Mouse (Mus musculus) brown adipose tissue, adult 24 weeks (tissue): Measurements from ENCODE around the gene Pip5k1b. TPM values are rescaled to one million over a fixed set of nuclear protein-coding genes. Genes with fewer than 3 reads are reported as not detected.

Experiments
- H3K27ac ChIP-seq: fragments of 200-500 bp; replicated peaks from 2 replicates; pipeline ENCODE4 v1.5.1; 2012; ENCODE audit warnings: low read depth, mild to moderate bottlenecking, low read length
- H3K4me1 ChIP-seq: fragments of 200-500 bp; 2 replicates; pipeline ENCODE4 v1.6.1; 2012; ENCODE audit warnings: low read length, mixed read lengths; ENCODE audit not compliant: control insufficient read depth, insufficient read depth, insufficient read length
- H3K4me3 ChIP-seq: fragments of 200-500 bp; 2 replicates; pipeline ENCODE4 v1.5.1; 2012; ENCODE audit warnings: low read depth, mild to moderate bottlenecking, low read length, moderate library complexity; ENCODE audit not compliant: insufficient read depth
- polyA plus RNA-seq: library from polyadenylated mRNA; stranded (reverse); fragments of >200 nt; gene quantifications from 2 replicates; pipeline ENCODE4 v1.2.4, GENCODE M21; 2012; ENCODE audit not compliant: missing spikeins, insufficient read depth, insufficient read length

Gene Pip5k1b
- polyA plus RNA-seq, 1 experiment: not detected

DNA sequence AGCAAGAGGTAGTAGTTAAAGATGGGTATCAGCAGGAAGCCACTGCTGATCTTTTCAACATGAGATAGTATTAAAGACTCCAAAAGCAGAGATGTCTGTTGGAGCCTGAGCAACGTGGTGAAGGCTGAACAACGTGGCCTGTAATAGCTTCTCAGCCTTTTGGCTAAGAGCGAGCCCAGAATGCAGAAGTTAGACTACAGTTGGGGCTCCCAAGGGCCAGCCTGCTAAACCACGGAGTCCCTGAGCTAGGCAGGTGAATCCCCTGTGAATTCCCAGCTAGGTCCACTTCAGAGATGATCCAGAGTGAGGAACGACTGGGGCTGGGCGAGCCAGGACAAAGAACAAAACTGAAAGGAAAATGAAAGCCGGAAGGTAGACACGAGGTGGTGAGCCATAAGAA is 104.9 kb downstream of the Pip5k1b start:
- Histone ChIP-seq H3K27ac (no peak overlapping the region), H3K4me1 (no peaks in the 10 kb centered on the region), H3K4me3 (no peak overlapping the region)

DNA sequence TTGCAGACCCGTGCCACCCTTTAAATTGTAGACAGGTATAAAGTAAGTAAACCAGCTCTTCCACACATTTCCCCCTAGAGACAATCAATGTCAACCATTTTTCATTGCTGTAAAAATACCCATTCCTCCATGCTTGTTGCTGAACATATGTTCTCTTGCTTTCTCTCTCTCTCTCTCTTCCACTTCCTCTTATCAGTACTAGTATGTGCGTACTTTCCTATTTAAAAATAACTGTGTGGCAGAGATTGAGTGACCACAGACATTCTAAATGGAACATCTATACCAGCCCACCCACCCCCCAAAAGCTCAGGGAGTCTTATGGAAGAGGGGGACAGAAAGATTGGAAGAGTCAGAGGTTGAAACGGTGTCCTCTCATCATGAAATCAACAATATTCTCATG is 111.3 kb downstream of the Pip5k1b start:
- no peak overlapping the region for H3K27ac ChIP-seq
- H3K4me3 ChIP-seq: no peak overlapping the region
- H3K4me1 ChIP-seq: no peaks in the 10 kb centered on the region

DNA sequence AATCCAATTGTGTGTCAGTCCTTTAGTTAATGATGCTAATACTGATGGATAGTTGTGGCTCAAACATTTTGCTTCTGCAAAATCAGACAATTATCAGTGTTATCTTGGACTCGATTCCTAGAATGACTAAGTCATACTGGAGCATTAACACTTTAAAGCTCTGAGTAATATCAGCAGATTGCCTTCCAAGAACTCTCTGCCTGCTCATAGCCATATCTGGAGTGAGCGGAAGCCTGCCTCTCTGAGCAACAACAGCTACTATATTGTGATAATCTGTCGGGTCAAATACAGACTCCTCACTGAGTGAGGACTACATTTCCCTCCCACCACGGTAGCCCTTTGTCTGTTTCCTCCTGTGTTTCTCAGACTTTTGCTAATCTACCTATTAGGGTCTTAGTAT is 116.0 kb downstream of the Pip5k1b start:
- Histone ChIP-seq H3K4me3 (no peak overlapping the region), H3K4me1 (no peaks in the 10 kb centered on the region), H3K27ac (no peak overlapping the region)

DNA sequence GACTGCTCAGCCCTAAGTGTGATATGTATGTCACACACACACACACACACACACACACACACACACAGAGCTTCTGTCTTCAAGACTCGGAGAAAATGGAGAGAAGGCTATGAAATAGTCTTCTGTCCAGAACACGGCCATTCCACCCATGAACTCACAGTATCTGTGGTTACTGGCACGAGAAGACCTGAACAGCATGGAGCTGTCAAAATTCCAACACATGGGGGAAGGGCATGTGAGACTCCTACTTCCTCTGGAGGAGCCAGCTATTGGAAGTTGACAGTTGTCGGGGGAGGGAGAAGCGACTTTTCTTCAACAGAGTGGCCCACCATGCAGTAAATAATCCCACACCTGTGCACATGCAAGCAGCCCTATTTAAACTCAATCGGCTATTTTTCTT is 121.4 kb downstream of the Pip5k1b start:
- no peak overlapping the region for H3K4me3 ChIP-seq
- H3K4me1 ChIP-seq: no peaks in the 10 kb centered on the region
- H3K27ac ChIP-seq: no peak overlapping the region

DNA sequence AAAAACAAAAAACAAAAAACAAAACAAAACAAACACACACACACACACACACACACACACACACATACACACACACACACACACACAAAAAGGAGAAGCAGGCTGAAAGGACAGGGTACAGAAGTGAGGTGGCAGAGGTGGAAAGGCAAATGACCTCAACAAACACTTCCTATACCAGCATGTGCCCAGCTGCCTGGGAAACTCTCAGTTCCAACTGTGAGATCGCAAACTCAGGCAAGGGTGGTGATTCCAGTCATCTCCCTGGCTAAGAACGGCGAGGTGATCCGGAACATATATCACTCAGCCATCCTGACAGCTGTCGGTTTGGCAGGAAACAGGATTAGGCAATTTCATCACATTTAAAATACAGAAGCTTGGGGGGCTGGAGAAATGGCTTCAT is 123.2 kb downstream of the Pip5k1b start:
- H3K4me1 ChIP-seq: no peaks in the 10 kb centered on the region
- no peak overlapping the region for H3K4me3 ChIP-seq
- no peak overlapping the region for H3K27ac ChIP-seq

DNA sequence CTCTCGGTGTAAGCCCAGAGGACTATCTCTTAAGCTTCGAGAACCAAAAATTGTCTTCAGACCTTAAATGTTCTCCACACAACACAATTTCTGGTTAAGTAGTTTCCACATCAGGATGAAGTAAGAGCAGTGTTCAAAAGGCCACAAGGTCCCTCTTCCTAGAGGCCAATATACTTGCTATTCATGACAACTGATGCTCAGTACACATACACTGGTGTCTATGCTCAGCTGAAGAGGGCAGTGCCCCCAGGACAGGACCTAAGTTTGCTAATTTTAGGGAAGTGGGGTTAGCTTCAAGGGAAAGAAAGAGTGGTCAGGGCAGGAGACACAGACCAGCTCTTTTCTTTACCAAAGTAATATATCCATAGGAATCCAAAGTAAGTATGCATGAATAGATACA is 124.3 kb downstream of the Pip5k1b start:
- H3K4me3 ChIP-seq: no peak overlapping the region
- no peak overlapping the region for H3K27ac ChIP-seq
- H3K4me1 ChIP-seq: no peaks in the 10 kb centered on the region

DNA sequence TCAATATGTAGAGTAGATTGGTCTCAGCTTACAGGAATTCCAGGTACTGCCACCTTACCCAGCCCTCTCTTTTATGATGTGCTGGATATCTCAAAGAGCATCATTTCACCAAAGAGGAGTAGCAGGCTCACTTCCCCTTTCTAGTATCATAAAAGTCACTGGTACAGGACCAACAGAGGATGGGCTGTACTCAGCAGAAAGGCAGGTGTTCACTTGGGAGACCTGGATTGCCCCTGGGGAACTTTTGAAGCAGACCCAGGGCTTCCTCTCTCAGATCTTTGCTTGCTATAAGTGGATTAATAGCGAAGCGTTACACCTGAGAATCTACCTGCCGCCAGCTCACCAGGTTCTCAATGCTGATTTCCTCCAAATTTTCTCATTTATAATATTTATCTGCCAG is 127.7 kb downstream of the Pip5k1b start:
- Histone ChIP-seq H3K4me1 (no peaks in the 10 kb centered on the region), H3K4me3 (no peak overlapping the region), H3K27ac (no peak overlapping the region)

DNA sequence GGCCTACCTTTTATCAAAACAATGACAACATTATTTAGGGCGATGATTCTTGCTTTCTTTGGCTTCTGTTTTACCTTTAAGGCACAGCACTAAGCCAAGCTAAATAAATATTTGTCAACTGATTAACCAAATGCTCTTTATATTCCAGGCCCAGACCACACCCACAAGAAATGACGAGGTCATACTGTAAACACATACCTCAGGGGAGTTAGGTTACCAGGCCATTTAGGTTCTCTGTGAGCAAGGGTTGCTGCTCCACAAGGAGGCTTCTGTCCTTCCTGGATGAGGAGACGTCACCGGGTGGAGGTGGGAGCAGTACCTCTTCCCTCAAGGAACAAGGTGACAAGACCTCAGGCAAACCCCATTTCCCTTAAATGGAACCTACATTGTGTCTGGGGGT is 128.4 kb downstream of the Pip5k1b start:
- Histone ChIP-seq H3K4me3 (no peak overlapping the region), H3K4me1 (no peaks in the 10 kb centered on the region), H3K27ac (no peak overlapping the region)

DNA sequence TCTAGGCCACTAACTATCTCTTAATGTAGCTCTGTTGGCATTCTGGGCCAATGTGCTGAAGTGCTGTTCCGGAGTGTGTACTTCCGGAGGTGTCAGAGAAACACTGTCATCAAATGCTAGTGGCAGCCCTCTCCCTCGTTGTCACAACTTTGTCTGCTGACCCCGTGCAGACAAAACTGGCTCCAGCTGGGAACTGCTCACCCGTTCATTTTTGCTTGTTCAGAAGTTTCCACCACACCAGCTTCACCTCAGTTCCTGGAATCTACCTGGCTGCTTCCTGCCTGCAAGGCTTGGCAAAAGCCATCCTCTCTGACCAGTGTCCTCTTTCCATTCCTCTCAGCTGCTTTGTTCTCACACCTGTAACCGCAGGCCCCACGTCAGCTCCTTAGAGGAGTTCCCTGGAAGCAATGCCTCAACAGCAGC is 128.9 kb downstream of the Pip5k1b start:
- Histone ChIP-seq H3K27ac (no peak overlapping the region), H3K4me1 (no peaks in the 10 kb centered on the region), H3K4me3 (no peak overlapping the region)

DNA sequence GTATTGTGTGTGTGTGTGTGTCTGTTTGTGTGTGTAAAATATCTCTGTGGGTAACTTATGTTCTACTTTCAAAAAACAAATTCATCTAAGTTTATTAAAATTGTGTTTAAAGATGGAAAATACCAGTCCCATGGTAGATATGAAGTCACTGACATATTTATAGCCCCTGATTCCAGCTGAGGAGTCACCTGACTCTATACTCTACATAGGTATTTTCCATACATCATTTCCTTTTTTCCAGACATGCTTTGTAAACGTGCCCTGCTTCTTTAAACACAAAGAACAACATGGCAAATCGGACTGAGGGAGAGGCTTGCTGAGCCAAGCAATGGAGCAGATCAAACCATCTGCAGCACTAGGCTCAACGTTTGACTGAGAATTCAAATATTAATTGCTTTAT is 137.6 kb downstream of the Pip5k1b start:
- H3K4me1 ChIP-seq: no peaks in the 10 kb centered on the region
- H3K4me3 ChIP-seq: no peak overlapping the region
- H3K27ac ChIP-seq: no peak overlapping the region

DNA sequence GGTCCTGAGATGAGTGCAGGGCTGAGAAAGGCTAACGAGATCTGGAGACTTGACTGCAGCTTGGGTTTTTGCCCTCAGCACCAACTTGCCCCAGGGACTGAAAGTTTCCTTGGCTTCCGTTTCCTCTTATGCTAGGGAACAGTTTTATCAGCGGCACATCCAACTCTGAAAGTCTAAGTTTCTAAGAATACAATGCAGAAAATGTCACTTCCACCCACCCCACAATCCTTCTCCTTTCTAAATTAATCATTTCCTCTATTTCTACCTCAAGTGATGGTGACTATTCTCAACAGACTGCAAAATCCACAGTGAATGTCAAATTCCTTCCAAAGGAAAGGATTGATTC is 138.0 kb downstream of the Pip5k1b start:
- no peaks in the 10 kb centered on the region for H3K4me1 ChIP-seq
- no peak overlapping the region for H3K4me3 ChIP-seq
- no peak overlapping the region for H3K27ac ChIP-seq

DNA sequence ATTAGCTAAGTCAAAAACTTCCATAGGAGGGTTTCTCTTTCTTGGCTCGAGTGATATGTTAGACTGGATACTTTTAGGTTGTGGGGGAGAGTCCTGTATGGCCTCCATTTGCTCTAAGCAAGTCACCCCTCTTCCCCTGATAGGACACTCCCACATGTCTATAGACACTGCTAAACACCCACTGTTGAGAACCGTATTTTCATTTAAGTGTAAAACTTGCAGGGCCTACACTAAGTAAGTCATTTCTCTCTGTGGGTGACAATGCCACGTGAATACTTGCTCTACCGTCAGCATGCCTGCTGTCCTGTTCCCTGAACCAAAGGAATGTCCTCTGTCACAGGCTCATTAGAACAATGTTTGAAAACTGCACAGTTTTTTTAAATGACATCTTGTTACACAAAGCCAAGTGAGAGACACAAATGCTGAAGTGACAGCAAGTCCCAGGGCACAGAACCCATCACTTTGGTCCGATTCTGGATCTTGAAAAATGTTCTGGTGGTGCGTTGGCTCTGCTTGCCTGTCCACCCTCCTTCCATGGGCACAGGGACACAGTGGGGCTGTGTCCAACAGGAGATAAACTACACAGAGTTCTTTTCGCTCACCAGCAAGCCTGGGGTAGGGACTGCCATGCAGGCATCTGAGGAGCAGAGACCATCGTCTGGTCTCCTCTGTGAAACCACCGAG is 138.6 kb downstream of the Pip5k1b start:
- Histone ChIP-seq H3K4me3 (no peak overlapping the region), H3K4me1 (no peaks in the 10 kb centered on the region), H3K27ac (no peak overlapping the region)

DNA sequence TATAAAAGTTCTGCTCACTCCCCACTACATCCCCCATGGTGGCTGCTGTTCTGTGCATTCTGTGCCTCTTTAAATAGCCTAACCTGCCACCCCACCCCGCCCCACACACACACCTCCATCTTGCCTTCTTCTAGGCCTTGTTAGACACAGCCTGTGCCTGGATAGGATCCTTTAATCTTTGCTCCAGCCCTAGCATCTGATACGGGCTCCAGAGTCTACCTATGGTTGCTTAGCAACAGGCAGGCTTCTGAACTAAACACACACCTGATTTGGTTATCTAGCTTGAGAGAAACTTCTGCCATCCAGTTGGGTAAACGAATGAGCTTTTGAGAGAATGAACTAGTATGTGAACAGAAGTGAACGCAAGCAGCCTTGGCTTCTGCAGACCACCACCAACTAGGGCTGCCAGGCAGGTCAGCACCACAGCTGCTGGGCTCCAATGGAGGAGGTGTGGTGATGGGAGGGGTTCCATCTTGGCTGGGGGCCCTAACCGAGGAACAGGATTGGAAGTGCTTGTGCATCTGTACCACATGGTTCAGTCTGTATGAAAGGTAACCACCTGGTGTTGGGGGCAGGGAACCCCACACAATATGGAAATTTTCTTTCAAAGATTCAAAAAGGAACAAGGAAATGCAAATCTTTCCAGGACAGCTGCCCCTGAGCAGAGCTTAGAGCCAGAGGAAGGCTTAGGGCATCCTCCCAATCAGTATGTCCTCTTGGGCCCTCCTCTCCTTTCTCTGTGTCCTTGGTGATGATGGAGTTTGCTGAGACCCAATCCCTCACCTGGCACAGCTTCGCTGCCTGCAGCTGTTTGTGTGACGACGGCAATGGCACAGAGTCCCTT is 139.7 kb downstream of the Pip5k1b start:
- no peaks in the 10 kb centered on the region for H3K4me1 ChIP-seq
- H3K27ac ChIP-seq: no peak overlapping the region
- H3K4me3 ChIP-seq: no peak overlapping the region

DNA sequence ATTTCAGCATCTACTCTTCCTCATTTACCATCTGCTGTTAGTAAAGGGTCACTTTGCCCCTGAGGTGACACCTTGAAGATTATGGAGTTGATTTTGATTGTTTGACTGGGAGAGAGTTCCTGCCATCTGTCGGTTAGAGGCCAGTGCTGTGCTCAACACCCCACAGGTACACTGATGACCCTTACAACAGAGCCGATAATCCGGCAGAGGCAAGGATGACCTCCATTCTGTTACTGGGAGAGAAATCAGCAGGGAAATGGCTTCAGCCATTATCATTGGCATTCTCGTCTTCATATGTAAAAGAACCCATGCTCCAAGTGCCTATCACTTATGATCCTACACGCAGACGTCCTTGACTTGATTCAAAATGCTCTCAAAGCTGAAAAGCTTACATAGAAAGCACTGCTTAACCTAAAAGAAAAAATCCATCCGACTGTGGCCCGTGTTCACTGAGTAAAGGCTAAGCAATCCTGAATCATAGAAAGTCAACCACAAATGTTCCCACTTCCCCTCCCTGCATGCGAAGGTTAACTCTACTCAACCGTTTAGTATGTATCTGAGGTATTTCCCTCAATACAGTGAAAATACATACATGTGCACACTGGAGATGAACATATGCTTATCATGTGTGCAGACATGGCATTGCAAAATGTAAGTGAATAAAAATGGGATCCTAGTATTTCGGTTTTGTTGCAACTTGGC is 146.7 kb downstream of the Pip5k1b start:
- no peak overlapping the region for H3K4me3 ChIP-seq
- no peaks in the 10 kb centered on the region for H3K4me1 ChIP-seq
- H3K27ac ChIP-seq: no peak overlapping the region

DNA sequence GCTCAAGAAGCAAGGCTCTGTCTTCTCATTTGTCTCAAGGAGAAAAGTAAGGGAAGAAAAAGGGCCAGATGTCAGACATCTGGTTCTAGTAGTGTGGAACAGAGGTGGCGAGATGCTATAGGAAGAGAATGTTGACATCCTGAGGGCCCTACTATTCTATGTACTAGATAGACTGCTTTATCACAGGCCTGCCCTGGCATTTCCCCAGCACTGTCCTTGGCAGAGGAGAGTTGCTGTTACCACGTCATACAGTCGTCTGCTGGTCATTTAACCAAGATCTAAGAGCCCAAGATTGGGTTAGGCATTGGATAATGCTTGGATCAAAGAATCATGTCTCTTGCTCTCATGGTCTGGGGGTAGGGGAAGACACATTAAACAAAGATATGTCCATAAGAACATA is 151.0 kb downstream of the Pip5k1b start:
- Histone ChIP-seq H3K27ac (no peak overlapping the region), H3K4me1 (no peaks in the 10 kb centered on the region), H3K4me3 (no peak overlapping the region)

DNA sequence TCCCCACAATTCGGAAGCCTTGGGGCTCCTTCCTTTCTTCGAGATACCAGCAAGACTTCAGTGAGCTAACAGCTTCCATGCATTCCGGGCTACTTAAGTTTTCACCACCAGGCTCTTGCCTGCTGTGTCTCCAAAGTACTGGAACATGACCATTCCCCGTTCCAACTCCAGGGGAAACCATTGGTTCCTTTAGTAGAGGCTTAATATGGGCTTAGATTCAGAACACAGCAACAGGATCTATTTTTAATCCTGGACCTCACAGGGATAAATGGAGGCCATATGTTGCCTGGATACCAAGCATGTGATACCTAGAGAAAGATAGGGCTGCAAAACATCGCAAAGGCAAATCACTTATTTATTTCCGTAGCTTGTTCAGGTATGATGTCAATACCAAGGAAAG is 152.4 kb downstream of the Pip5k1b start:
- Histone ChIP-seq H3K27ac (no peak overlapping the region), H3K4me1 (no peaks in the 10 kb centered on the region), H3K4me3 (no peak overlapping the region)
